Mouse (Mus musculus): ENCODE data around the gene Spdye4b. TPM values are rescaled to one million over a fixed set of nuclear protein-coding genes. Genes with fewer than 3 reads are reported as not detected.
"Not testable (repeated sequence)": the region's sequence is repeated elsewhere in the genome, so short reads cannot be mapped to it uniquely, and the experiment has no call there.

Gene Spdye4b
- polyA plus RNA-seq, 1 experiment, result not detected

- 95% methylated on average over 2 of the region's 2 CpGs for WGBS
- H3K4me1 ChIP-seq (ENCODE audit: control insufficient read depth, insufficient read depth, low read length), result 0 out of 2 replicates have a peak, but pooled peaks cover 2% of the 10 kb centered on the region
- TF ChIP-seq POLR2A (IDR thresholded peaks at IDR 0.05; ENCODE audit: insufficient read depth, low read depth, low read length), result no peak
- no peak for TF ChIP-seq CTCF (IDR thresholded peaks at IDR 0.05; ENCODE audit: insufficient read depth, low read depth, low read length)
Measured at GRCm38 (mm10) chr5:143150044-143150443, 30.8 kb upstream of the Spdye4b start.

GRCm38 (mm10) chr5:143153756-143154155 lies 27.1 kb upstream of the Spdye4b start:
- H3K27ac ChIP-seq (ENCODE audit: insufficient read depth, low read depth, low read length), result no peak overlapping the region
- TF ChIP-seq POLR2A (IDR thresholded peaks at IDR 0.05; ENCODE audit: insufficient read depth, low read depth, low read length), result no peak
- no peak for TF ChIP-seq CTCF (IDR thresholded peaks at IDR 0.05; ENCODE audit: insufficient read depth, low read depth, low read length)
- H3K4me1 ChIP-seq (ENCODE audit: control insufficient read depth, insufficient read depth, low read length), result peaks cover 7% of the 10 kb centered on the region
- no peak overlapping the region for H3K4me3 ChIP-seq (ENCODE audit: insufficient read depth, low read depth, low read length)
- WGBS, result 90% methylated on average over 10 of the region's 10 CpGs

More at GRCm38 (mm10) chr5:143150044-143150443, 30.8 kb upstream of the Spdye4b start:
- Histone ChIP-seq H3K4me3 (ENCODE audit: insufficient read depth, low read depth, low read length) (no peak overlapping the region), H3K27ac (ENCODE audit: insufficient read depth, low read depth, low read length) (no peak overlapping the region)

- WGBS, result 91% methylated on average over 3 of the region's 3 CpGs
- H3K27ac ChIP-seq (ENCODE audit: insufficient read depth, low read depth, low read length), result no peak overlapping the region
- TF ChIP-seq POLR2A (IDR thresholded peaks at IDR 0.05; ENCODE audit: insufficient read depth, low read depth, low read length), result no peak
- TF ChIP-seq CTCF (IDR thresholded peaks at IDR 0.05; ENCODE audit: insufficient read depth, low read depth, low read length), result no peak
- H3K4me3 ChIP-seq (ENCODE audit: insufficient read depth, low read depth, low read length), result no peak overlapping the region
- peaks cover 7% of the 10 kb centered on the region for H3K4me1 ChIP-seq (ENCODE audit: control insufficient read depth, insufficient read depth, low read length)
Measured at GRCm38 (mm10) chr5:143155534-143155933, 25.3 kb upstream of the Spdye4b start.

- Histone ChIP-seq H3K4me3 (ENCODE audit: insufficient read depth, low read depth, low read length) (no peak overlapping the region), H3K4me1 (ENCODE audit: control insufficient read depth, insufficient read depth, low read length) (no peaks in the 10 kb centered on the region), H3K27ac (ENCODE audit: insufficient read depth, low read depth, low read length) (no peak overlapping the region)
- TF ChIP-seq POLR2A (IDR thresholded peaks at IDR 0.05; ENCODE audit: insufficient read depth, low read depth, low read length), result no peak
- TF ChIP-seq CTCF (IDR thresholded peaks at IDR 0.05; ENCODE audit: insufficient read depth, low read depth, low read length), result 0 out of 2 replicates have a peak, but pooled peaks have one; percentile 3
- 18% methylated on average over 18 of the region's 18 CpGs for WGBS
Measured at GRCm38 (mm10) chr5:143165508-143166070, 15.2 kb upstream of the Spdye4b start.

GRCm38 (mm10) chr5:143175970-143176369 lies 4.8 kb upstream of the Spdye4b start:
- TF ChIP-seq CTCF (IDR thresholded peaks at IDR 0.05; ENCODE audit: insufficient read depth, low read depth, low read length), result no peak
- no peak for TF ChIP-seq POLR2A (IDR thresholded peaks at IDR 0.05; ENCODE audit: insufficient read depth, low read depth, low read length)
- H3K4me1 ChIP-seq (ENCODE audit: control insufficient read depth, insufficient read depth, low read length), result peaks cover 5% of the 10 kb centered on the region
- WGBS, result 94% methylated on average over 4 of the region's 4 CpGs
- no peak overlapping the region for H3K27ac ChIP-seq (ENCODE audit: insufficient read depth, low read depth, low read length)
- no peak overlapping the region for H3K4me3 ChIP-seq (ENCODE audit: insufficient read depth, low read depth, low read length)

GRCm38 (mm10) chr5:143177541-143178200 lies 3.1 kb upstream of the Spdye4b start:
- WGBS, result 92% methylated on average over 3 of the region's 3 CpGs
- Histone ChIP-seq H3K27ac (ENCODE audit: insufficient read depth, low read depth, low read length) (no peak overlapping the region), H3K4me3 (ENCODE audit: insufficient read depth, low read depth, low read length) (no peak overlapping the region), H3K4me1 (ENCODE audit: control insufficient read depth, insufficient read depth, low read length) (peaks cover 5% of the 10 kb centered on the region)
- TF ChIP-seq CTCF (IDR thresholded peaks at IDR 0.05; ENCODE audit: insufficient read depth, low read depth, low read length), result no peak
- no peak for TF ChIP-seq POLR2A (IDR thresholded peaks at IDR 0.05; ENCODE audit: insufficient read depth, low read depth, low read length)

GRCm38 (mm10) chr5:143179179-143179578 lies 1.6 kb upstream of the Spdye4b start:
- H3K4me3 ChIP-seq (ENCODE audit: insufficient read depth, low read depth, low read length), result no peak overlapping the region
- 24% methylated on average over 6 of the region's 6 CpGs for WGBS
- TF ChIP-seq POLR2A (IDR thresholded peaks at IDR 0.05; ENCODE audit: insufficient read depth, low read depth, low read length), result no peak
- no peak for TF ChIP-seq CTCF (IDR thresholded peaks at IDR 0.05; ENCODE audit: insufficient read depth, low read depth, low read length)
- H3K4me1 ChIP-seq (ENCODE audit: control insufficient read depth, insufficient read depth, low read length), result peaks cover 5% of the 10 kb centered on the region
- no peak overlapping the region for H3K27ac ChIP-seq (ENCODE audit: insufficient read depth, low read depth, low read length)

- not testable (repeated sequence) for H3K4me3 ChIP-seq (ENCODE audit: insufficient read depth, low read depth, low read length); H3K27ac ChIP-seq (ENCODE audit: insufficient read depth, low read depth, low read length); H3K4me1 ChIP-seq (ENCODE audit: control insufficient read depth, insufficient read depth, low read length)
- WGBS, result 94% methylated on average over 1 of the region's 1 CpGs
Measured at GRCm38 (mm10) chr5:143188014-143188413, 7.2 kb downstream of the Spdye4b start.

- TF ChIP-seq CTCF (IDR thresholded peaks at IDR 0.05; ENCODE audit: insufficient read depth, low read depth, low read length), result no peak
- no peak for TF ChIP-seq POLR2A (IDR thresholded peaks at IDR 0.05; ENCODE audit: insufficient read depth, low read depth, low read length)
- Histone ChIP-seq H3K4me1 (ENCODE audit: control insufficient read depth, insufficient read depth, low read length) (no peaks in the 10 kb centered on the region), H3K4me3 (ENCODE audit: insufficient read depth, low read depth, low read length) (no peak overlapping the region), H3K27ac (ENCODE audit: insufficient read depth, low read depth, low read length) (no peak overlapping the region)
- 91% methylated on average over 8 of the region's 8 CpGs for WGBS
Measured at GRCm38 (mm10) chr5:143192806-143193205, 12.0 kb downstream of the Spdye4b start.

GRCm38 (mm10) chr5:143194747-143195146 lies 13.9 kb downstream of the Spdye4b start:
- WGBS, result 70% methylated on average over 8 of the region's 8 CpGs
- H3K4me3 ChIP-seq (ENCODE audit: insufficient read depth, low read depth, low read length); H3K27ac ChIP-seq (ENCODE audit: insufficient read depth, low read depth, low read length); H3K4me1 ChIP-seq (ENCODE audit: control insufficient read depth, insufficient read depth, low read length): not testable (repeated sequence)
